26 mouse cellular contexts compared by ENCODE assay signal in the genomic region with DNA sequence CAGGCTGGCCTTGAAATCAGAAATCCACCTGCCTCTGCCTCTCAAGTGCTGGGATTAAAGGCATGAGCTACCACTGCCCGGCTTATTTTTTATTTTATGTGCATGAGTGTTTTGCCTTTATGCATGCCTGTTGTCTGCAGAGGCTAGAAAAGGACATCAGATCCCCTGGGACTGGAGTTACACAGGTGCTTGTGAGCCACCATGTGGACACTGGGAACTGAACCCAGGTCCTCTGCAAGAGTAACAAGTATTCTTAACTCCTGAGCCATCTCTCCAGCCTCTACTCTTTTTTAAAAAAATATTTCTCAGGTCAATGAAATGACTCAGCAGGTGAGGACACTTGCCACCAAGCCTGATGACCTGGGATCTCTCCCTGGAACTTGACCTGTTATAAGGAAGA.
"Had no signal": no experiment of that assay in that cellular context is flagged by ENCODE, and none has a peak within 500 bp of the region (broad histone marks: within the 10 kb centered on the region; RNA-seq: fewer than 3 reads in every experiment).

No protein-coding gene starts in this region.

- H3K4me3 ChIP-seq: gastrocnemius, adult 2 months; heart, embryonic 13.5 days; heart, embryonic 15.5 days; hindbrain, embryonic 13.5 days; hindbrain, embryonic 15.5 days; kidney, embryonic 15.5 days; limb, embryonic 13.5 days; limb, embryonic 15.5 days; liver, embryonic 12.5 days had no signal

- H3K27me3 ChIP-seq: heart, embryonic 13.5 days; heart, embryonic 15.5 days; hindbrain, embryonic 13.5 days; hindbrain, embryonic 15.5 days; kidney, embryonic 15.5 days; limb, embryonic 13.5 days; limb, embryonic 15.5 days had no signal

- H3K36me3 ChIP-seq: heart, embryonic 13.5 days; heart, embryonic 15.5 days; hindbrain, embryonic 13.5 days; hindbrain, embryonic 15.5 days; kidney, embryonic 15.5 days; limb, embryonic 13.5 days; limb, embryonic 15.5 days; liver, embryonic 12.5 days had no signal

- H3K9me3 ChIP-seq: heart, embryonic 13.5 days; heart, embryonic 15.5 days; hindbrain, embryonic 13.5 days; hindbrain, embryonic 15.5 days; kidney, embryonic 15.5 days; limb, embryonic 13.5 days; limb, embryonic 15.5 days; liver, embryonic 12.5 days had no signal

- H3K9ac ChIP-seq: heart, embryonic 13.5 days; heart, embryonic 15.5 days; hindbrain, embryonic 13.5 days; hindbrain, embryonic 15.5 days; kidney, embryonic 15.5 days; limb, embryonic 13.5 days; limb, embryonic 15.5 days; liver, embryonic 12.5 days; liver, embryonic 14.5 days had no signal

- H3K4me1 ChIP-seq: heart, embryonic 13.5 days; heart, embryonic 15.5 days; hindbrain, embryonic 13.5 days; hindbrain, embryonic 15.5 days; kidney, embryonic 15.5 days; limb, embryonic 13.5 days; limb, embryonic 15.5 days; liver, embryonic 12.5 days had no signal

- DNase-seq: gastrocnemius, adult 2 months; gastrocnemius, postnatal 10 days; gastrocnemius, postnatal 36 days; heart, adult 18-20 months; heart, postnatal 14 days; heart, postnatal 36 days; kidney, adult 11 months; kidney, adult 2 months; kidney, adult 9 months; kidney, postnatal 14 days; kidney, postnatal 36 days; layer of hippocampus, adult 9-11 months; layer of hippocampus, postnatal 36 days; left cerebral cortex, postnatal 4 days had no signal

- H3K4me2 ChIP-seq: heart, embryonic 11.5 days; heart, embryonic 13.5 days; heart, embryonic 15.5 days; hindbrain, embryonic 13.5 days; hindbrain, embryonic 15.5 days; kidney, embryonic 15.5 days; limb, embryonic 13.5 days; limb, embryonic 15.5 days; liver, embryonic 12.5 days had no signal

- H3K27ac ChIP-seq: gastrocnemius, adult 2 months; heart, embryonic 13.5 days; heart, embryonic 15.5 days; hindbrain, embryonic 13.5 days; hindbrain, embryonic 15.5 days; hindbrain, postnatal 0 days; kidney, embryonic 15.5 days; kidney, postnatal 0 days; limb, embryonic 13.5 days; limb, embryonic 15.5 days; liver, embryonic 12.5 days; liver, embryonic 14.5 days had no signal
